ENCODE assay signal across 17 mouse cellular contexts in genomic region chr7:100230646-100231045, GRCm38 (mm10). TPM values are rescaled to one million over a fixed set of nuclear protein-coding genes. Genes with fewer than 3 reads are reported as not detected.
"Had no signal": no experiment of that assay in that cellular context is flagged by ENCODE, and none has a peak within 500 bp of the region (broad histone marks: within the 10 kb centered on the region; RNA-seq: fewer than 3 reads in every experiment).

No protein-coding gene starts in this region.

- H3K9ac ChIP-seq: limb, embryonic 12.5 days; limb, embryonic 15.5 days; liver, embryonic 12.5 days; liver, embryonic 15.5 days; lung, embryonic 15.5 days had no signal

- H3K27ac ChIP-seq: kidney, postnatal 0 days; limb, embryonic 12.5 days; limb, embryonic 15.5 days; liver, embryonic 12.5 days; liver, embryonic 15.5 days; lung, embryonic 15.5 days had no signal

- H3K27me3 ChIP-seq: limb, embryonic 12.5 days; limb, embryonic 15.5 days; liver, embryonic 12.5 days; liver, embryonic 15.5 days; lung, embryonic 15.5 days had no signal

- H3K36me3 ChIP-seq: limb, embryonic 12.5 days; limb, embryonic 15.5 days; liver, embryonic 12.5 days; liver, embryonic 15.5 days; lung, embryonic 15.5 days had no signal

- DNase-seq: kidney, adult 2 months; kidney, postnatal 25 days; left cerebral cortex, postnatal 4 days; lung, adult 18-20 months; lung, postnatal 10 days; lung, postnatal 36 days; thymus, adult 18-20 months; thymus, postnatal 4 days had no signal

- H3K9me3 ChIP-seq: limb, embryonic 12.5 days; limb, embryonic 15.5 days; liver, embryonic 12.5 days; liver, embryonic 15.5 days; lung, embryonic 15.5 days had no signal

- H3K4me3 ChIP-seq: limb, embryonic 12.5 days; limb, embryonic 15.5 days; liver, embryonic 12.5 days; liver, embryonic 15.5 days; lung, embryonic 15.5 days had no signal

- H3K4me2 ChIP-seq: limb, embryonic 12.5 days; limb, embryonic 15.5 days; liver, embryonic 12.5 days; liver, embryonic 15.5 days; lung, embryonic 15.5 days had no signal

- ATAC-seq: intestine, postnatal 0 days; liver, embryonic 12.5 days had no signal

RNA-seq across cellular contexts. Expression of gene Kcne3, which starts 54.3 kb away (rescaled TPM):
- total RNA-seq: layer of hippocampus, postnatal 14 days; left cerebral cortex, postnatal 14 days; left cerebral cortex, postnatal 4 days had no signal
